Mouse (Mus musculus) small intestine, adult 2 months (tissue): ENCODE measurements around the gene Rtp4.

Experiments
- CTCF ChIP-seq: fragments of 200-500 bp; IDR thresholded peaks from 2 replicates; pipeline ENCODE4 v1.5.1; 2012; ENCODE audit warnings: low read depth, mild to moderate bottlenecking, control low read depth, inconsistent platforms, low read length, moderate library complexity, mixed read lengths; ENCODE audit not compliant: insufficient replicate concordance, insufficient read length; ENCODE audit errors: extremely low read depth
- POLR2A ChIP-seq: fragments of 200-500 bp; IDR thresholded peaks from 2 replicates; pipeline ENCODE4 v1.6.1; 2012; ENCODE audit warnings: low read depth, mild to moderate bottlenecking, control low read depth, inconsistent platforms, low read length, moderate library complexity

DNA sequence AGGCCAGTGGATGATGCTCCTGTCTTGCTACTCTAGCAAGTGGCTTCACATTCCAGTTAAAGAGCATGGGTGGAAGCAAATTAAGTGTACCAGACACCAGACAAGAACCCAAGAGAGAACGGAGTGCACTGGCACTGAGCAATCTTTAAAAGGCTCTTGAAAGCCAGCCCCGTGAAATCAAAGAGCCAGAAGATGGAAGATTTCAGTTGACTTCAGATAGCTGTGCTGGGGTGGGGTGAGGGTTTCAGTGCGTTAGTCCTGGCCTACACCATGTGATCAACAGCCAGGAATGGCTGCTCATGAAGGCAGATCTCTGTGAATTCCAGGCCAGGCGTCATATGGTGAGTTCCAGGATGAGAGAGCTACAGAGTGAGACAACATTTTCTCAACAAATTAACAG lies 16.7 kb upstream of the Rtp4 start:
- TF ChIP-seq CTCF: no peak
- no peak for TF ChIP-seq POLR2A
